Mouse (Mus musculus): Measurements from ENCODE around the gene Samd8.

Samd8 gene

DNA sequence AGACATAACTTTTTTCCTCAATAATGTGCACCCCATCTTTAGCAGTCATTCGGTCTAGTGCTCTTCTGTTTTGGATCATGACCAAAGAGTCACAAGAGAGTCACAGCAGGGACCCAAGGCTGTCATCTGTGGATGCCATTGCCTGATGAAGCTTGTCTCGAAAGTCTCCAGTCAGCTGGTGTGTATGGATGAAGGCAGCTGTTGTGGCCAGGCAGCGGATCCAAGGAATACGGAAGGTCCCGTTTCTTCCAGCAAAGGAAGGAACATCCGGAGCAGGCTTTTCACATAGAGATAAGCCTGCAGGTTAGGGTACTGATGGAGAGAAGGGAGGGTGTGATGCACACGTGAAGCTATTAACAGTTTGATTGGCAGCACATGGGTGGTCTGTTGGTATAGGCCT is 51.3 kb downstream of the Samd8 start:
- DNase-seq: no peak

DNA sequence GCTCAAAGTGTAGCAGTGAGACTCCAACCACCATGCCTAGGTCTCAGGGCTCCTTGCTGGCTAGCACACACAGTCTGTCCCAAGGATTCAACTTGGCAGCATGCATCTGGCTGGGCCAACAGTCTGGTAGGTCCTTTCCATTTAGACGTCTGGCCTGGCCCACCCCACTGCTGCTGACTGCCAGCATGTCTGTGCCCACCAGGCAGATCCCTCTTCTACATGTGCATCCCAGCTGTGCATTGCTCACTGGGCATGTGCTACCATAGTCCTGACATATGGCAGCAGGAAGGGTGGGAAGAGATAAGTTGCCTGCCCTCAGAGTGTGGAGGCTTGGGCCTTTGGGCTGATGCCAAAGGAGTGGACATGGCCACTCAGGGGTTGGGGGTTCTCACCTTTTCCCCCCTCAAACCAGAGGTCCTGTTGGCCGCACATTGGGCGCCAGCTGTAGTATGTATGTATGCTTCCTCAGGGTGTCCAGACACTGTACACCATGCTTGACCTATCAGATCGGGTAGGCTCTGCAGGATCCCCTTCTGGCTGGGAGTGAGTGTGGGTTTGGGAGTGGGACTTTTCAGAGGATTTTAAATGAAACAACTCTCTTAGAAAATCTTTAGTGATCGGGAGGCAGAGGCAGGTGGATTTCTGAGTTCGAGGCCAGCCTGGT is 52.3 kb downstream of the Samd8 start:
- no peak for DNase-seq

DNA sequence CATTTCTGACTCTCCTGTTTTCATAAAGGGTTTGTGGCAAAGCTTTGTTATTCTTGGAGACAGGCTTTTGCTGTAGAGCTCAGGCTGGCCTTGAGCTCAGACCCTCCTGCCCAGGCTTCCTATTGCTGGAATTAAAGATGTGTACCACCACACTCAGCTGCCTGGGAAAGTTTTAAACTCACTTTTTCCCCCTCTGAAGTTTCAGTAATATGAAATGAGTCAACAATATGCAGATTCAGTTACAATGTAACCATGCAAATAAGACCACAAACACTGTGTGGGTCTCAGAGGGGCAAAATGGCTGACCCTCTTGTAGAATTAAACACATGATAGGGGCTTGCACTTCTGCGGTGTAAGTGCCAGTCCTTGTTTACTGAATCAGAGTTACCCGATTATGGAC is 55.9 kb downstream of the Samd8 start:
- DNase-seq: no peak

DNA sequence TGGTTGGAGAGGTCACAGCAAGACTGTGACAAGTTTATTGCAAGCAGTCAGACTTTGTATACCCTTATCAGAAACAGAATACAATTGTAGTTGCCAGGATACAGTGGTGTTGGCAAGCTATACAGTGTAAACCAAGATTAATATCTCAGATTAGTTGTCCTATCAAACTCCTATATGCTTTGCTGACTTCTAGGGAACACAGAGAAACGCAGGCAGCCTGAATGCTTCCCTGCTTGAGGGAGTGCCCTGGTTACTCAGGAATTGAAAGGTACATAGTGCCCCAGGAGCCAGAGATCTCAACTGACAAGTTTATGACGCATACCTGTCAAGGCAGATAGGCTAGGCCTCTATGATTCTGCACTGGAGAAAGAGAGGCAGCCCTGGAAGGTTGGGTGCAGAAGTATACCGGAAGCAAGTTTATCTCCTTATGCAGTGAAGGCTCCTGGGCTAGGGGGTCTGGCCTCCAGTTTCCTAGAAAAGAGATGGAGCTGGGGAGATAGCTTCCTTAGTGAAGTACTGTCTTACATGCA is 56.4 kb downstream of the Samd8 start:
- no peak for DNase-seq

DNA sequence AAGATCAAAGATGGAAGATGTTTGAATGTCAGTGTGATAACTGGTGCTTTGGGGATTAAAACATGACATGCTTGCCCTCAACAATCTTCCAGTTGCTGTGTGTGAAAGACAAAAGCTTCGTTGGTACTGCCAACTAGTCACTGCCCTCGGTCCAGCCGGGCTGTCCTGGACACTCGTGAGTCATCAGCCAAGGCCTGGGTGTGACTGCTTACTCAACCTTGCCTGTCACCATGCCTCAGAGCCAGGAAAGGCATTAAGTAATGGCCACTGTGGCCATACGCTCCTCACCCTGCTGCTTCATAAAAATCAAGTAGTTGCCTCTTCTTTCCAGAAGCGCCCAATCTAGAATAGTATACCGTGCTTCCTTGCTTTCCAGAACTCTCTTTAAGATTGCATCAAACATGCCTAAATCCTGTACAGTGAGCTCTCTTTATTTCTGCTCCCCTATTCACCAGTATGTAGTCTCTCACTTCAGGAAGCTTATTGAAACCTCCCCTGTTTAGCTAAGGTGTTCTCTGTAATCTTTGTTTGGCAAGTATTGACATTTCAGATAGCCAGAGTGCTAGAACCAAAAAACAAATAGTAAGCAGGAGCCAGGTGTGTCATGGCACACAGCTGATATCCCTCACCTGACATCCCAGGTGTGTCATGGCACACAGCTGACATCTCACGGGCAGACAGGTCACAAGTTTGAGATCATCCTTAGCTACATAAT is 58.0 kb downstream of the Samd8 start:
- no peak for DNase-seq

DNA sequence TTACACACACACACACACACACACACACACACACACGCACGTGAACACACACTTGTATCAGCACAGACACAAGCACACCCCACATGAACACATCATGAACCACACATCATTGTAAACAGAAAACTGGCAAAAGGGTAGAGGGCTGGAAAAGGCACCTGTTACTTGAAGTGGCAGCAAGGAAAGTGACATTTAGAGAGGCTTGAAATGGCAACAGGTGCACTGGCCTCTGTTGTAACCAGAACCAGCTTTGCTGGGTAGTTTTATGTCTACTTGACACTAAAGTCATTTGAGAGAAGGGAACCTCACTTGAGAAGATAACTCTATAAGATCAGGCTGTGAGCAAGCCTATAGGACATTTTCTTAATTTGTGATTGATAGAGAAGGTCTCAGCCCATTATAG is 59.1 kb downstream of the Samd8 start:
- no peak for DNase-seq

DNA sequence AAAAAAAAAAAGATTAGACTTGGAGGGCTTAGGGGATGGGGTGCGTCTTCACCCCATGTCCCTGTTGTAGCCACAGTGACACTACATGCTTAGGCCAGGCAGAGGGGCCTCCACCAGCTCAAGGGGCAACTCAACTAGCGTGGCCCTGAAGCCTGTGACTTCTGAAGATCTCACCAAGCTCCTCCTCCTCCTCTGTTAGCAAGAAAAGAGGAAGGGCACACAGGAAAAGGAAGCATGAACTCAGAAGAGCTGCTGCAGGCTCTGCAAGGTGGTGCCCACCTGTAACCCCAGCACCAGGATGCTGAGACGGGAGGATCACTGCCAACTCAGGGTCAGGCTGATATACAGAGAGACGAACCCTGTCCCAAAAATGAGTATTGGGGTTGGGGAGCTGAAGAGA is 61.0 kb downstream of the Samd8 start:
- no peak for DNase-seq

DNA sequence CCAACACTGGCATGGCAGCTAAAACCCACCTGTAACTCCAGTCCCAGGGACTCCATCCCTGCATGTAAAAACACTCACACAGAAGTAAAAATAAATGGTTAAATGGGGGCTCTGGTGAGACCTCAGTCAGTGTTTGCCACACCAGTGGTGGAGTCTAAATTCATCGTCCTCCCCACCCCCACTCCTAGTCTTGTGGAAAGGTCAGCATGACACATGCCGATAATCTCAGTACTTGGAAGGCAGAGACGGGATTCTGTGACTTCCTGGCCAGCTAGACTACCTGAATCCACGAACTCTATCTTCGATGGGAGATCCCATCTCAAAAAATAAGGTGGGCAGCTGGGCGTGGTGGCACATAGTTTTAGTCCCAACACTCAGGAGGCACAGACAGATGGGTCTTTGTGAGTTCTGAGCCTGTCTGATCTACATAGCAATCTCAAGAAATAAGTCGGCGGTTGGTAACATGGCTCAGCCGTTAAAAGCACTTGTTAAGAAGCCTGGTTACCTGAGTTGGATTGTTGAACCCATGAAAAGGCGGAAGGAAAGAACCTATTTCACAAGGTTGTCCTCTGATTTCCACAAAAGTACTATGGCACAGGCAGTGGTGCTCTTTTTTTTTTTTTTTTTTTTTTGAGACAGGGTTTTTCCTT is 61.5 kb downstream of the Samd8 start:
- DNase-seq: no peak

DNA sequence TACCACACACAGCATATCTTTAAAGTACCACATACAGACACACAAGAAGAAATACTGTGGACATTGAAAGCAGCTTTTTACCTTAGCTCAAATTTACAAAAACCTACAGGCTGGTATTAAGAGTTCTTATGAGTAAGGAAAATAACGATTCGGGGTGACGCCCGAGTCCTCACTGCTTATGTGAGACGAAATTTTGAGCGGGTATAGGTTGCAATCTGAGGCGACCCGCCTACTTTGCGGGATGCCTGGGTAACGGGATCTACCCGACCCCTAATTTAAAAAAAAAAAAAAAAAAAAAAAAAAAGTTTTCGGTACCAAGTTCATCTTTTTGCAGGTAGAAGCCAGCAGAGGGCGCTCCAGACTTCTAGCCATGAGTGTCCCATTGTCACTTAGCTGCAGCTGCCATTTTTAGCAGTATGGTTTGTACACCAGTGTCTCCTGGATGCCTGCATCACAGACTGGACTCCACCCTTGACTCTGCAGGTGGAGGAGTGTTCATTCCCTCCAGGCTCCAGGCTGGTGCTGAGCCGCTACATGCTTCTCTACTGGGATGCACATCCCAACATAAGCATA is 62.3 kb downstream of the Samd8 start:
- peak; percentile 78 for DNase-seq

DNA sequence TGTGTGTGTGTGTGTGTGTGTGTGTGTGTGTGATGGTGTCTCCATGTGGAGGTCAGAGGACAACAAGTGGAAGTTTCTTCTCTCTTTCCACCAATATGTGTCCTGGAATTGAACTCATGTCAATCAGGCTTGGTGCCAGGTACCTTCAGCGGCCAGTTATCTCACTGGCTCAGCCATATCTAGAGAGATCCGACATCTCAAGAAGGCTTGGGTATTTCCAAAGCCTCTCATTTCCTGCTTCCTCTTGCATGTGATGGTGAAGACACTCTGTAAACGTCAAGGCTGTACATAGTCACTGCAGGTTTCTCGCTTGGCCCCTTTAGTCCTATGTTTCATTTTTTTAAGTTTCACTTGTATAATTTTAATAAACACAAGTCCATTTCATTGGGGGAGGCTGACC is 62.9 kb downstream of the Samd8 start:
- DNase-seq: no peak

DNA sequence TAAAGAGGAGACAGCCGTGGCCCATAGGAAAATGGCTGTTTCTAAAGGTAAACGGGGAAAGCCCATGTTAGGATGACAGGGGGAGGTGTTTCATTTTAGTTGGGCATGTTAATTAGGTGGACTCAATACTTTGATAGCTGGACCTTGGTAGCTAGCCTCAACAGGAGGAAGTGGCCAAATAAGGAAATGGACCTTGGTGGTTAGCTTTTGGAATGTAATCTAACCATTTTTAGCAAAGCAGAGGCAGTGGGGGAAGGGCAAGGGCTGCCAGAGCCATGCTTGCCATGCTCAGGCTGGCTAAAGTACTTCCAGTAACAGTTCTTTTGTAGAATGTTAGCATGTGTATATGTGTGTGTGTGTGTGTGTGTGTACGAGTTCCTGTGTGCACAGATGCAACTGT is 63.5 kb downstream of the Samd8 start:
- no peak for DNase-seq

DNA sequence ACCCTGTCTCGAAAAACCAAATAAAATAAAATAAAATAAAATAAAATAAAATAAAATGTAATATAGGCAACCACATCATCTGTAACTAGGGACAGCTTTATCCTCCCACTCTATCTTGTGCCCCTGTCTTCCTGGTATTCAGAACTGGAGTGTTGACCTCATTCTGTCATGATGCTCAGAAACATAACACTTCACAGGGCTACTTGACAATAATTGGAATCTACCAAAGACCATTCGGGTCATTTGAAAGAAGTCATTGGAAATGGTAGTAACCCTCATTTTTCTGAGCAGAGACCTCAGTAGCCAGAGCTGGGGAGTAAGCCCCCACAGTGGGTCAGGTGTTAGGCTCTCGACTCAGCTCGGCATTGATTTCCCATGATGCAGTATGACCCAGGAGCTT is 64.3 kb downstream of the Samd8 start:
- no peak for DNase-seq

DNA sequence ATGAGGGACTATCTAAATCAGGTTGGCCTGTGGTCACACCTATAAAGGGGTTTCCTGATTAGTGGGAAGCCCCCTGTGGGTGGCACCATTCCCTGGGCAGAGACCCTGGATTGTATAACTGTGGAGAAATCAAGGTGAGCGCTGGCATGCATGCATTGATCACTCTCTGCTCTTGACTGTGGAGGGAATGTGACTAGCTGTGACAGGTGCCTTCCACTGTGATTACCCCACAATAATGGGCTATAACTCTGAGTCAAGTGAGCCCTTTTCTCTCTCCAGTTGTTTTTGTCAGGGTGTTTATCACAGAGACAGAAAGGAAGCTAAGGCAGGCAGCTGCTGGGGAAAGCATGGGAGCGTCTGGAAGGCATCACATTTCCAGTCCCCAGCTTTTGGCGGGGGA is 65.9 kb downstream of the Samd8 start:
- DNase-seq: no peak

DNA sequence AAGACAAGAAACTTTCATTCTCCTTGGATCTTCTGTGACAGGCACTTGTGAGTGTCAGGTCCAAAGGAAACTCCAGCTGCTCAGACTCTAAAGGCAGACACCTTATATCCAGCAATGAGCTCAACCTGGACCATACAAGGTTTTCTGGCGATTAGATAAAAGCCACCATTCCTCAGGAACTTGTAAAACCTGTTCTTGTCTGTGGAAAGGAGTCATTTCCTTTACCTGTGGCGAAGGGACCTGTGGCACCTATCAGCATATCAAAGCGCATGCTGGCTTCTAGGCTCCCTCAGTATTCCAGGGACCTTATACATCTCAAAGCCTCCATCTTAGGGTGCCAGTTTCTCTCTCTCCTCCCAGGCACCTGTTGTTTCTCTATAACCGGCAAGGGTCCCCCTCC is 67.1 kb downstream of the Samd8 start:
- DNase-seq: no peak

DNA sequence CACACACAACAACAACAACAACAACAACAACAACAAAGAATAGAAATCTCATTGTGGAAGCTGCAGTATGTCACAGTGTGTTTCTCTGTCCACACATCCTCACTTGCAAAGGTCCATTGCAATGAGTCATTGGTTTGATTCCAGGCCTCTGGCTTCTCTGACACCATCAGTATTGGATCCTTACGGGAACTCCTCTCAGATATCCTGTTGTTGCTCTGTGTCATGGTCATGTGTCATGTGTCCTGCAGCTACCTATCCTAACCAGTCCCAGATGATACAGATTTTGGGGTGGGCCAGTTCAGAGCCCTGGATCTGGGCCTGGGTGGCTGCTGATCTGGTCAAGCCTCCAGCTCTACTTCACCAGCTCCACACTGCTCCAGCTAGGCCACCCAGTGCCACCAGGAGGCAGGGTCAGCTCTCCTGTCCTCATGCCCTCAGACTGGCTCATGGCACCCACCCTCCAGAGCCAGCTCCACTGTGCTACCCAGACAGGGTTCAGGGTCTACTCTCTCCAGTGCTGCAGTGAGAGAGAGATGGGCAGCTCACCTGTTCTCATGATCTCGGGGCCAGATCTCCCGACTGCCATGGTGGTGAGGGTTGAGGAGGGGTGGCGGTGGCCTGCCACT is 70.7 kb downstream of the Samd8 start:
- no peak for DNase-seq

DNA sequence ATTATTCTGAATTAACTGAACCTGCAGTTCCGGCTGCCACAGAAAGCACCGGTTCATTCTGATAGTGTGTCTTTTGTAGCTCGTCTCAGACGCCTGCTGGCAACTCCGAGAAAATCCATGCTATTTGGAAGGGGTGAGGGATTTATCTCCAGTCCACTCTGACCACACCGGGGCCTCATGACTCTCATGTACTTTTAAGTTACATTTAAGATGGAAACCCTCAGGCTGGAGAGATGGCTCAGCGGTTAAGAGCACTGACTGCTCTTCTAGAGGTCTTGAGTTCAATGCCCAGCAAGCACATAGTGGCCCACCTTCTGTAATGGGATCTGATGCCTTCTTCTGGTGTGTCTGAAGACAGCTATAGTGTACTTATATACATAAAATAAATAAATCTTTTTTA is 72.0 kb downstream of the Samd8 start:
- DNase-seq: no peak

DNA sequence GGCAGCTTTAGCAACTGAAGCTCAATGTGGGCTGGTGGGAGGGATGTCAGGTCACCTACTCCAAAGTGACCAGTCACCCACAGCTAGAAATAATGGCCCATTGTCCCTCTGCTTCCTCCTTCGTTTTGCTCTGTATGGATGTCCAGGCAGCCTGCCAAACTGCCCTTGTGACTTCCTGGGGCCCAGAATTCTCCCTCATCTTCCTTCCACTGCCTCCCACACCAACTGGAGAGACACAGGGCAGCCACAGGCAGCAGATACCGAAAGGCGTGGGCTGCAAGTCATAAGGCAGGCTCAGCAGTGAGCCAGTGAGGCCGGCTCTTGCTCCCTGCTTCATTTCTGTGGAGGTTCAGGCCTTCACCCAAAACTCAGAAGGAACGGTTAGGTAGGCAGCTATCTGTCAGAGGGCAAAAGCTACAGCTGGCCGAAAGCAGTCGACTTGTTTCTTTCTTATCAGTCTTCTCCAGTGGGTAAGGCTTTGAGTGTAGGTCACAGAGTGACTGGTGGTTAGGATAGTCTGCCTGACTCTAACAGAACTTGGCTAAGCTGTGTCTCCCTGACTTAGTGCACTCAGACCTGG is 72.6 kb downstream of the Samd8 start:
- peak; percentile 92 for DNase-seq

DNA sequence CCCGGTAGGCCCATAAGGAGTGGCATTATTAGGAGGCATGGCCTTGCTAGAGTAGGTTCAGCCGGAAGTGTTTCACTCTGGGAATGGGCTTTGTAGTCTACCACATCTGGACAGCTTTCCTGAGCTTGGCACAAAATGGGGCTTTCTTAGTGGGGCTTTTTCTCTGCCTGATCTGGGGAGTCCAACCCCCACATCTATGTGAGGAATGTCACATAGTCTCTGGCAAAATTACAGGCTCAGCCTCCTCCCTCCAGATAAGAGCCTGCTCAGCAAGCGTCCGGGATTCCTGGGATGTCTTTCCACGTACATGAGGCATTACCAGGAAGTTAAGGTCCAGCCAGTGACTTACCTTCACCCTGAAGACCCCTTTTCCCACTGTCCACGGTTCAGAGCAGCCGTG is 73.6 kb downstream of the Samd8 start:
- peak; percentile 39 for DNase-seq

DNA sequence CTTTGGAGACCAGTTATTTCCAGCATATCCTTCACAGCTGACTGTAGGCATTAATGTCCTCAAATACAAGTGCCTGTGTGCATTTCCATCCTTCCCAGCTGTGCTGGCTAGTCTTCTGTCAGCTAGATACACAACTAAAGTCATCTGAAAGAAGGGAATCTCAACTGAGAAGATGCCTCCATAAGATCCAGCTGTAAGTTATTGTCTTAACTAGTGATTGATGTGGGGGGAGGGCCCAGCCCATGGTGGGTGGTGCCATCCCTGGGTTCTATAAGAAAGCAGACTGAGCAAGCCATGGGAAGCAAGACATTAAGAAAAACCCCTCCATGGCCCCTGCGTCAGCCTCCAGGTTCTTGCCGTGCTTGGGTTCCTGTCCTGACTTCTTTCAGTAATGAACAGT is 74.6 kb downstream of the Samd8 start, which contains the start of gene Vdac2:
TSS of gene Vdac2 (plus strand) at position 301 of the 400 bp plus-strand sequence.
- no peak for DNase-seq

DNA sequence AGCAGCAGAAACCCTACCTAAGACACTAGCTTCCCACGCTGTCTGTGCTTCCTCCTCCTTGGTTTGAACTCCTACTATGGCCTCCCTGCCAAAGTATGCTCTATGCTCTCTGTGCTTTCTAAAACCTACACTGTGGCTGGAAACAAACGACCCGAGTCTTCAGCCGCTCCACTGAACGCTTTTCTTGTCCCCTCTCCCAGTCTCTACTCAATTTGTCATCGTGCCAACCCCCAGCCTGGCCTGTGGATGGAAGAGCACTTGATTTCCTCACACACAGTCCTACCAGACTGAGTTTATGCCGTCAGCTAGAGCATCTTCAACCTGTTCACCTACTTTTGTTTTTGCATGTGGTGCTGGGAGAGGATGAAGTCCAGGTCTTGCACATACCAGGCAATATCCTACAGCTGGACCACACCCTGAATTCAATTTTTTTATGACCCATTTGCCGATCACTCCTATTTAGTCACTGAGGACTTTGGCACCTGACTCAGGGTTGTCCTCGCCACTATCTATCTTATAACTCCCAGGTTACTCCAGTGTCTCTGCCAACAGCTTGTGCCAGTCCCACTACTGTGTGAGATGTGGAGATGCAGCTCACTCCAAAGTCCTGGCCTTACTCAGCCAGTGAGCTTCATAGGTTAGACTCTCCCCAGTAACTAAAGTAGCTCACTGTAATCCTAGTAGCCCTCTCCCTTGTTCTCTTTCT is 75.6 kb downstream of the Samd8 start:
- peak; percentile 62 for DNase-seq

DNA sequence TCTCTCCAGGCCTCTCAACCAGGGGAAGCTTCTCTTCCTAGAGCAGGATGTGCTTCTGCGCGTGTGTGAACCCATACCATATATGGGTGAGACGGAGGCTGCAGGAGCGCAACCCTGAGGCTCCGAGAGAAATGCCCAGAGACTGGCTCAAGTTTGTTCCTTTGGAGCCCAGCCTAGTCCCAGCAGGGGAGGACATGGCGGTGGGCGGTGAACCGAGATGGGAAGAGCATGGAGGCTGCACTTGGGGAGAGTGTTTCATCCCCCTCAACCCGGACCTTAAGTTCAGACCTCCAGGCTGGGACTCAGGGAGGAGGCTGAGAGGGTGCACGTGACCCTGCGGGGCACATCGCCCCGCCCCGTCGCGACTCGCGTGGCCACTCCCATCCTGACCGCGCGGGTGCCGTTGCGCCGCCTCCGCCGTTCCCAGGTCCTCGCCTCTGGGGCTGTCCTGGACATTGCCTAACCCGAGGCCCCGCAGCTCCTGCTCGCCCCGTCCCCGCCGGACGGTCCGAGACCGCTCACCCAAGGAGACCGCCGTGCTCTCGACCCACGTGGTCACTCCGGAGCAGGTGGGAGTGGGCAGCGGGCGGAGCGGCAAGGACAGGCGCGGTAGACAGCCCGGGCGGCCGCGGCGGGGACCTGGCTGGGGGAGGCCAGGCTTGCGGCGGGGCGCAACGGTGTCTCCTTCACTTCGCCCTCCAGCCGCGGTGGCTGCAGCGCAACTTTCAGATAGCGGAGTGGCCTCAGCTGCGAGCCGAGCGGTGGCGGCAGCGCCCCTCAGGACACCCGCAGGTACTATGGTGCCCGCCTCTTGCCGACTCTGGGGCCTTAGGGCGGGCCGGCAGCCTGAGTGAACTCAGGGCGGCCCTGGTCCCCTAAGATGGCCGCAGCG is 80.8 kb downstream of the Samd8 start:
- peak; percentile 98 for DNase-seq

Measured in lung, postnatal 10 days (tissue).